Mouse (Mus musculus) mesoderm, embryonic 11.5 days (tissue): Measurements from ENCODE around the gene Fgfr2.

Experiments
- DNase-seq: peaks from one replicate; pipeline ENCODE4 v3.0.0-alpha.2; 2012; ENCODE audit warnings: low read depth, low spot score

Fgfr2 gene

DNA sequence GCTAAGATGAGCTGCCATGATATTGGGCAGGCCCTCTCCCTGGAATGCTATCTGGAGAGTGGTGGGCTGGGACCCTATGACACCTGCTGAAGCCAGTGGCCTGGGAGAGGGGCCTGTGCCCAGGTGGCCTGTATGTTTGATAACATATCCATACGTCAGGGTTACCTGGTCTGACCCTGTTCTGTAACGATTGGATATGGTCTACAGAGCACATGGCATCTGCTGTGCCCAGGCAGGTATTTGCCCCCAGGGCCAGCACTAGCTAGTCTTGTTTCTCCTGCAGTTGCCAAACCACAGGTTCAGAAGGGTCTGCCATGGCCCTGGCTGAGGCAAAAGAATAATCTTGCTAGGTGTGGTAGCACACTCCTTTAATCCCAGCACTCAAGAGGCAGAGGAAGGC lies 429.6 kb downstream of the Fgfr2 start:
- no peak for DNase-seq

GRCm38 (mm10) chr7:132692719-132693118 lies 430.4 kb downstream of the Fgfr2 start:
- DNase-seq, result no peak

- DNase-seq, result no peak
These were observed 432.3 kb downstream of the Fgfr2 start for GRCm38 (mm10) chr7:132690716-132691472.

DNA sequence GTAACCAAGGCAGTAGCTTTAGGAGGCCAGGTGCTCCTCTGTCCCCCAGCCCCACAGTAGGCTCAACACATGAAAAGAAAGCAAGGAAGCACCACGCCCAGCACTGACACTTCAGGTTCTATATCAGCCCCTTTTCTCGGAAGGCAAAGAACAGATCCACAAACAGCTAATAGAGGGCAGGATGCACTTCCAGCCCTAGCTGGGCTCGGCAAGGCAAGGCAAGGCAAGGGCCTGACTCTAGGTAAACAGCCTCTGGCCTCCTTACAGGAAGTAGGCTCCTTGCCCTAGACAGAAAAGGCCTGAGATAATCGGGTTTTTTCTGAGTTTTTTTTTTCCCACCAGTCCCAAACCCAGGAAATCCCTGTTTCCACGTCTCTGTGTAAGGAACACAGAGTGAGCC lies 433.4 kb downstream of the Fgfr2 start:
- no peak for DNase-seq

DNA sequence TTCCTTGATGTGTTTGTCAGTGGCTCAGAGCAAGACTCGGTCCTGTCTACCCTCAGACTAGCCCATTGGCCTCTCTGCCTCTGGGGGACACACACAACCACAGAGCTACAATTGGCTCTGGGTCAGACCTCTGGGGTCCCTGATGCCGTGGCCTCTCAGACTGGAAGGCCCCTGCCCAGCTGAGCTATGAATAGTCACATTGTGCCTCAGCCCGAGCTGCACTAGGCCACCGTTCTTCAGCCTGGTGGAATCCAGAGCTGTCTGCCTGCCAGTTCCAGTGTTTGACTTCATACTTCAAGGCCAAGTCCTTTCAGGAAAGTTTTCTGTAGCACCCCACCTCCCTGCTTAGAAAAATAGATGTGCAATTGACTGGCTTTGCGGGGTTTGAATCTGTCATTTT lies 434.4 kb downstream of the Fgfr2 start:
- DNase-seq, result no peak

GRCm38 (mm10) chr7:132687897-132688296 lies 435.3 kb downstream of the Fgfr2 start:
- DNase-seq, result peak; percentile 12

- DNase-seq, result no peak
These were observed 436.6 kb downstream of the Fgfr2 start for GRCm38 (mm10) chr7:132686515-132686914.

GRCm38 (mm10) chr7:132683923-132684322 lies 439.2 kb downstream of the Fgfr2 start:
- no peak for DNase-seq

GRCm38 (mm10) chr7:132682901-132683300 lies 440.2 kb downstream of the Fgfr2 start:
- DNase-seq, result no peak

- DNase-seq, result no peak
These were observed 440.8 kb downstream of the Fgfr2 start for GRCm38 (mm10) chr7:132682336-132682735.

- DNase-seq, result no peak
These were observed 441.3 kb downstream of the Fgfr2 start for GRCm38 (mm10) chr7:132681831-132682230.

GRCm38 (mm10) chr7:132681296-132681695 lies 441.9 kb downstream of the Fgfr2 start:
- no peak for DNase-seq

DNA sequence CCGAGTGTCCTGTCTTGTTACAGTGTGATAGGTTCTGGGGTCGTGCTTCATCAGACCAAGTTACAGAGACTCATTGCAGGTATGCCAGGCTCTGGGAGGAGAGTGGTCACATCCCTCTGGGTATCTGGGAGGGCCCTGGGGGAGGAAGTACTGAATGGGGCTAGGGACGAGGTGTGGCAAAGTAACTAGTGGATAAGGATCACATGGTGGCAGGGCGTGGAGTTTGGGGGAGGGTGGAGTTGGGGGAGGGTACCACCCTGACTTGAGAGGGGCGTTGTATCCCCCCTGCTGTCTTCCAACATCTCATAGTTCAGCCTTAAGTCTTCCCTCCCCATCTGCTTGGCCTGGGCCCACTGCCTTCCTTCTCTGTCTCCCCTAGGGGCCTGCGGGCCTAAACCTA lies 443.6 kb downstream of the Fgfr2 start:
- no peak for DNase-seq

- no peak for DNase-seq
These were observed 444.0 kb downstream of the Fgfr2 start for GRCm38 (mm10) chr7:132679117-132679516.

- DNase-seq, result no peak
These were observed 447.2 kb downstream of the Fgfr2 start for GRCm38 (mm10) chr7:132675922-132676321.

- peak; percentile 53 for DNase-seq
These were observed 449.0 kb downstream of the Fgfr2 start for GRCm38 (mm10) chr7:132673931-132674755.

DNA sequence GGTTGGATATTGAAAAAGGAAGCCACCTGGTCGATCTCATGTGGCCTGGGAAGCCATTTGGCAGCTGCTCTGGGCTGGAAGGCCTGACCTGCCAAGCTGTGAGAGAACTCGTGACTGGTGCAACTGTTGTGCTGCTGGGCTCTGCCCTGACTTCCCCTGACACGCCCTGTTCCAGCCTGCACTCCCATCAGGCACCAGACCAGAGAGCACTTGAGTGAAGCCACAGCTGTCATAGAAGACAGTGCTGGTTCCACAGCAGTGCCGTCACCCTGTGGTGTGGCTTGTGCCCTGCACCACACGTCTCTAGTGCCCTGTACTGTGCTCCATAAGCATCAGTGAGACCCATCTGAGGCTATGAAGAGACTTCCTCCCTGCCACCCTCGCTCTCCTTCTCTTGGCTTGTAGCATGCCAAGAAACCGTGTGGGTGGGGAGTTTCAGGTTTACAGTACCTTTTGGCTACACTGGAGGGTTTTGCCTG lies 450.6 kb downstream of the Fgfr2 start:
- no peak for DNase-seq

DNA sequence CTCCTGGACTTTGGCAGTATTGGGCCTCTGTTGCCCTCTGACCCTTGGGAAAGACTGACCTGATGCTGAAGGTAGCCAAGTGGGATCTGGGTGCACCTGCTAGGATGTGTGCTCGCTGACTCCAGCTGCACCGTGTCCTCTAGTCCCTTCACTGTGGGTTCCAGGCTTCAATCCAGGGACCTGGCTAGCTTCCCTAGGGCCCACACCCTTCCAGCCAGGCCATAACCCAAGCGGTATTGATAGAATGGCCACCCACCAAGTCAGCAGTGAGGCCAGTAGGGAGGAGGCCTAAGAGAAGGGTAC lies 452.3 kb downstream of the Fgfr2 start:
- no peak for DNase-seq

GRCm38 (mm10) chr7:132669999-132670862 lies 452.9 kb downstream of the Fgfr2 start:
- no peak for DNase-seq

GRCm38 (mm10) chr7:132668604-132669003 lies 454.5 kb downstream of the Fgfr2 start:
- no peak for DNase-seq

DNA sequence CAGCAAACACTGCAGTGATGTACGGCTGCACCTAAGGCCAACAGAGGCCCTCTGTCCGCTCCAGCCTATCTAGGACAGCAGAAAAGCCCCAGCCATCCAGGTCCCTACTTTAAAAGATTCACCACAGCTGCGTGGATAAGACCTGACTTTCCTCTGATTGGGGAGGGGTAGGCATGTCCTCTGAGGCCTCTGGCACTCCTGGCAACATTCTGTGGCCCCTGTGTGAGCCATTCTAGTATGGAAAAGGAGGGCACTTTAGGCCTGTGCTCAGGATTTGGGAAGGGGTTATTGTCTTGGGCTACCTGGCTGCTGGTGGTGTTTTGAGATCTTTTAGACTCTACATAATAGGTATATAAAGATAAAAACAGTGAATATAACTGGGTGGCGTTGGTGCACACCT lies 456.6 kb downstream of the Fgfr2 start:
- DNase-seq, result no peak
